Mouse (Mus musculus) hindbrain, embryonic 16.5 days (tissue): Measurements from ENCODE around the gene Cntfr. TPM values are rescaled to one million over a fixed set of nuclear protein-coding genes. Genes with fewer than 3 reads are reported as not detected.
"Not testable (repeated sequence)": the region's sequence is repeated elsewhere in the genome, so short reads cannot be mapped to it uniquely, and the experiment has no call there.

Source experiments
- ATAC-seq: fragments of 200-750 bp; cut with Nextera tagmentation; 2 replicates; pipeline ENCODE4 v1.8.0; 2017; ENCODE audit warnings: moderate TSS enrichment, moderate library complexity
- H3K27ac ChIP-seq: fragments of 300-500 bp; sonication (generic); 2 replicates; pipeline ENCODE4 v1.5.1; 2014; ENCODE audit warnings: low read depth, mild to moderate bottlenecking, control low read depth, low read length, moderate library complexity
- H3K27me3 ChIP-seq: fragments of 300-500 bp; sonication (generic); replicated peaks from 2 replicates; pipeline ENCODE4 v1.6.1; 2014; ENCODE audit warnings: low read length; ENCODE audit not compliant: control insufficient read depth, insufficient read depth
- H3K36me3 ChIP-seq: fragments of 300-500 bp; sonication (generic); 2 replicates; pipeline ENCODE4 v1.6.1; 2014; ENCODE audit warnings: mild to moderate bottlenecking, low read length, moderate library complexity, mixed read lengths; ENCODE audit not compliant: control insufficient read depth, insufficient read depth
- H3K4me1 ChIP-seq: fragments of 300-500 bp; sonication (generic); 2 replicates; pipeline ENCODE4 v1.6.1; 2014; ENCODE audit warnings: low read depth, low read length; ENCODE audit not compliant: control insufficient read depth, insufficient read depth
- H3K4me2 ChIP-seq: fragments of 300-500 bp; sonication (generic); 2 replicates; pipeline ENCODE4 v1.6.1; 2014; ENCODE audit warnings: mild to moderate bottlenecking, low read length, control low read depth, moderate library complexity
- H3K4me3 ChIP-seq: fragments of 300-500 bp; sonication (generic); 2 replicates; pipeline ENCODE4 v1.5.1; 2014; ENCODE audit warnings: mild to moderate bottlenecking, low read length, control low read depth, moderate library complexity
- H3K9ac ChIP-seq: fragments of 300-500 bp; sonication (generic); 2 replicates; pipeline ENCODE4 v1.6.1; 2014; ENCODE audit warnings: low read depth, mild to moderate bottlenecking, control low read depth, low read length, moderate library complexity
- H3K9me3 ChIP-seq: fragments of 300-500 bp; sonication (generic); 2 replicates; pipeline ENCODE4 v1.6.1; 2014; ENCODE audit warnings: mild to moderate bottlenecking, low read length, moderate library complexity; ENCODE audit not compliant: control insufficient read depth
- WGBS: fragments of 180-500 bp; shearing (Covaris S2); extraction: QIAGEN DNeasy Blood & Tissue Kit; methylation state at CpG from one replicate; pipeline ENCODE4 v1.1.7; 2014; 5-methylcytosine and 5-hydroxymethylcytosine counted together
- polyA plus RNA-seq: library from polyadenylated mRNA; unstranded; fragments of >200 nt; fragmentation: Nextera tagmentation; extraction: Ambion mirVana; gene quantifications from 2 replicates; pipeline ENCODE4 v1.2.1, GENCODE M21; 2015

Cntfr gene
- polyA plus RNA-seq, 1 experiment from 2014 or later: 22.5 TPM

DNA sequence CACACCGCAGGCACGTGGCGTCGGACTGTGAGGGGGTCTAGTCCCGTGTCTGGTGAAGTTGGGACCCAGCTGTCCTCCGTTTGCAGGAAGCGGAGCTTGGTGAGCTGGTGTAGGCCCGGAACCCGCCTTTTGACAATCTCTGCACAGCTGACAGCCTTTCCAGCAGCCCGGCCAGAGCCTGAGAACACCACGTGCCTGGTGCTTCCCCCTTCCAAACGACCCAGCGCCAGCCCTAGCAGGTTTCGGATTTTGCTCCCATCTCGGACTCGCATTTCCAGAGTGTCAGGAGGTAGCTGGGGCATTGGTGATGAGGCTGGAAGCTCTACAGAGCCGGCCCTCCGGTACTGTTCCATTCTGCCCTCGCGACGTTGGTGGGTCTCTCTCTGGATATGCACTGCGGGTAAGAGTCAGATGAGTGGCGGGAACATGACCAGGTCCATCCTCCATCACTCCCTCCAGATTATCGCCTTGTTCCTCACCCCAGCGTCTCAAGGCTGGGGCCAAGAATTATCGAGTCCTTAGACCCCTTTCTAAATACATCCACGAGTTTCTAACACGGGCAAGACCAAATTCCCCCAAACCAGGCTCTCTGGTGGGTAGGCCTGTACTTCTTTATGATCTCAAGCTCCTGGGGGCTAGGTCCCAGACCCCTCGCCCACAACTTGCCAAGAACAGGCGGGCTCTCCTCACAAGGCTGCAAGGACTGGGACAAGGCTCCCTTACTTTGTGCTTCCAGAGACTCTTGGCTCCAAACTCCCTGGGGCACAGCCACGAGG lies 15.7 kb upstream of the Cntfr start:
- Histone ChIP-seq H3K27me3 (no peaks in the 10 kb centered on the region), H3K9ac (peak overlapping the region; percentile 90), H3K4me1 (peaks cover 33% of the 10 kb centered on the region), H3K36me3 (peaks cover 6% of the 10 kb centered on the region), H3K27ac (peak overlapping the region; percentile 63), H3K4me3 (peak overlapping the region; percentile 77), H3K4me2 (peak overlapping the region; percentile 80), H3K9me3 (no peaks in the 10 kb centered on the region)
- peak; percentile 18 for ATAC-seq
- WGBS: 36% methylated on average over 31 of the region's 31 CpGs

GRCm38 (mm10) chr4:41711705-41712375 lies 15.0 kb upstream of the Cntfr start:
- H3K4me2 ChIP-seq: peak overlapping the region; percentile 80
- no peaks in the 10 kb centered on the region; the same call in none of the 2 replicates for H3K36me3 ChIP-seq
- H3K4me1 ChIP-seq: peaks cover 41% of the 10 kb centered on the region
- no peaks in the 10 kb centered on the region for H3K27me3 ChIP-seq
- H3K9me3 ChIP-seq: no peaks in the 10 kb centered on the region
- no peak for ATAC-seq
- 71% methylated on average over 16 of the region's 16 CpGs for WGBS
- H3K27ac ChIP-seq: no peak overlapping the region
- peak overlapping the region; percentile 90 for H3K9ac ChIP-seq
- peak overlapping the region; percentile 77 for H3K4me3 ChIP-seq

DNA sequence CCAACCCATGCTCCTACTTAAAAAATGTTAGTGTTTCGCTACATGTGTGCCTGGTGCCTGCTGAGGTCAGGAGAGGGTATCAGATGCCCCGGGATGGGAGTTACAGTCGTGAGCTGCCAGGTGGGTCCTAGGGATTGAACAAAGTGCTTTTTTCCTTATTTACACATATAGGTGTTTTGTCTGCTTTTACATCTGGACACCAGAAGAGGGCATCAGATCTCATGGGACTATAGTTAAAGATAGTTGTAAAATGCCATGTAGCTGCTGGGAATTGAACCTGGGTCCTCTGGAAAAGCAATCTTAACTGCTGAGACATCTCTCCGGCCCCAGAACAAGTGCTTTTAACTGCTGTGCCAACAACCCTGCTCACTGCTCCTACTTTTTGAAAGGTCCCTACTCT lies 13.3 kb upstream of the Cntfr start:
- peaks cover 49% of the 10 kb centered on the region for H3K4me1 ChIP-seq
- 61% methylated on average over 4 of the region's 4 CpGs for WGBS

DNA sequence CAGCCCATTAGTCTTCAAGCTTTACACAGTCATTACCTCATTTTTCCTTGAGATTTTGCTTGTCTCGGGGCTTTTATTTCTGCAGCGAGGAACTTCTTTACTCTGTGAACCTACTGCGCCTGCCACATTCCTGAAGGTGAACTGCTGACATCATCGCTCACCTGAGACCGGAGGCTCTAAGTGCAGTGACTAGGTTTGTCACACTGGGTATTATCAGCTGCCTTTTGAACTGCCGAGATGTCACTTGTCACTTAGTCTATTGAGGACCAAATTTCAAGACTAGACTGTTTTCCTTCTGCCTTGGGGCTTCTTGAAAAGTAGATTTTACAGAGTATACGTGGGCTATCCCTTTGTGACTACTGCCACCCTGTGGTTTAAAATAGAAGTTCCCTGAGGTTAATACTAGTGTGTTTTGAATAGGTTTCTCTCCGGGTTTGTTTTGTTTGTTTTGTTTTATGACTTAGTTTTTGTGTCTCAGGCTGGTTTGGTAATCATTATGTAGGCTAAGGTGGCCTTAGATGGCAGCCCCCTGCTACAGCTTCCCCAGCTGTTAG lies 11.4 kb upstream of the Cntfr start:
- 40% methylated on average over 8 of the region's 8 CpGs for WGBS
- Histone ChIP-seq H3K9ac (no peak overlapping the region), H3K27me3 (no peaks in the 10 kb centered on the region), H3K4me2 (no peak overlapping the region), H3K4me3 (no peak overlapping the region), H3K36me3 (no peaks in the 10 kb centered on the region; the same call in 1 of the 2 replicates), H3K27ac (no peak overlapping the region), H3K4me1 (peaks cover 39% of the 10 kb centered on the region), H3K9me3 (no peaks in the 10 kb centered on the region)
- ATAC-seq: peak; percentile 40; the same call in 1 of the 2 replicates

More for the DNA sequence above, 13.3 kb upstream of the Cntfr start:
- Histone ChIP-seq H3K27ac (no peak overlapping the region), H3K4me2 (no peak overlapping the region), H3K27me3 (no peaks in the 10 kb centered on the region), H3K4me3 (no peak overlapping the region), H3K36me3 (no peaks in the 10 kb centered on the region; the same call in 1 of the 2 replicates), H3K9ac (no peak overlapping the region), H3K9me3 (no peaks in the 10 kb centered on the region)
- no peak for ATAC-seq

DNA sequence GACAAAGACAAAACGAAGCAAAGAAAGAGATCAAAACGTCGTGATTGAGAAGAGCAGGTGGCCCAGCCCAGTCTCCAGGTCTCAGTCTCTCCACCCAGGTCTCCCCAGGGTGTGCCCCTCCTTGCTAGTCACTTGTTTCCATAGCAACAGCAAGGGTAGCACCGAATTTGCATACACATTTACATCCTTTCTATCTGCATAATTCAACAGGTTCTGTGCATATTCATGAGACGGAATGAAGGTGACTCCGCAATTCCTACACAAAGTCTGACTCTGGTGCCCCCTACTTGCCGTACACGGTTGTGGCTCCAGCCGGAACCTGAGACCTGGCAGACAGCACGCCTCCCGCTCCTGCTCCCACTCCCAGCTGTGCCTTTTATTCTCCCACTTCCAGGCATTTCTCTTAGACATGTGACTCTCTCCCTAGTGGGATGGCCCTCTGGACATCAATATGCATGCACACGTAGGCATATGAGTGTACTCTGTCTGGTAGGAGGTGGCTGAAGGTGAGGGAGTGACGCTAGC lies 10.2 kb upstream of the Cntfr start:
- Histone ChIP-seq H3K9me3 (no peaks in the 10 kb centered on the region), H3K36me3 (no peaks in the 10 kb centered on the region; the same call in 1 of the 2 replicates), H3K4me1 (peaks cover 32% of the 10 kb centered on the region), H3K4me3 (no peak overlapping the region), H3K27me3 (no peaks in the 10 kb centered on the region), H3K9ac (peak overlapping the region; percentile 29; the same call in 1 of the 2 replicates), H3K27ac (0 out of 2 replicates have a peak overlapping the region, but pooled peaks have one; percentile 42), H3K4me2 (peak overlapping the region; percentile 18)
- 1% methylated on average over 13 of the region's 13 CpGs for WGBS
- ATAC-seq: peak; percentile 74

GRCm38 (mm10) chr4:41705922-41706754 lies 9.2 kb upstream of the Cntfr start:
- no peaks in the 10 kb centered on the region for H3K36me3 ChIP-seq
- H3K9ac ChIP-seq: no peak overlapping the region
- H3K27ac ChIP-seq: no peak overlapping the region

GRCm38 (mm10) chr4:41704651-41705050 lies 7.8 kb upstream of the Cntfr start:
- ATAC-seq: no peak
- H3K36me3 ChIP-seq: no peaks in the 10 kb centered on the region
- H3K4me1 ChIP-seq: peaks cover 23% of the 10 kb centered on the region
- no peaks in the 10 kb centered on the region for H3K27me3 ChIP-seq
- WGBS: 5% methylated on average over 5 of the region's 5 CpGs
- H3K27ac ChIP-seq: no peak overlapping the region
- H3K9me3 ChIP-seq: no peaks in the 10 kb centered on the region
- H3K4me3 ChIP-seq: no peak overlapping the region
- no peak overlapping the region for H3K9ac ChIP-seq
- no peak overlapping the region for H3K4me2 ChIP-seq

More at GRCm38 (mm10) chr4:41705922-41706754, 9.2 kb upstream of the Cntfr start:
- Histone ChIP-seq H3K27me3 (no peaks in the 10 kb centered on the region), H3K4me3 (no peak overlapping the region), H3K9me3 (no peaks in the 10 kb centered on the region), H3K4me1 (peaks cover 23% of the 10 kb centered on the region), H3K4me2 (no peak overlapping the region)
- 51% methylated on average over 19 of the region's 19 CpGs for WGBS
- no peak for ATAC-seq

DNA sequence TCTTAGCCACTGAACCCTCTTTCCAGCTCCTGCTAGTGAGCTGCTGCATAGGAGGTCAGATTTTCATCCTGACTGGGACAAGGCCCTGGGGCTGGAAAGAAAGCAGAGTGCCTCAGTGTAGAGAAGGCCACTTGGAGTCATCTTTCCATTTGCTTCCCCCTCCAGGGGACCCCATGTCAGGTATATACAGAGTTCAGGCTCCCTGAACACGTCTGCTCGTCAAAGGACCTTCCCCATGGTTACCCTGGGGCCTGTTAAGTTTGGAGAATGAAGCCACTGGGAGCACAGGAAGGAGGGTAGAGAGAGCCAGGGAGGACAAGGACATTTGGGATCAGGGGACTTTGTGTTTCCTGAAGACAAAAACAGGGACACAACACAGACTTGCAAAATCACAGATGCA lies 5.3 kb upstream of the Cntfr start:
- H3K9me3 ChIP-seq: not testable (repeated sequence)
- WGBS: 63% methylated on average over 2 of the region's 2 CpGs

More for the DNA sequence above, 5.3 kb upstream of the Cntfr start:
- not testable (repeated sequence) for H3K36me3 ChIP-seq, H3K9ac ChIP-seq, H3K27me3 ChIP-seq, H3K27ac ChIP-seq, ATAC-seq, H3K4me2 ChIP-seq, H3K4me3 ChIP-seq
- H3K4me1 ChIP-seq: peaks cover 12% of the 10 kb centered on the region
